Mouse (Mus musculus): ENCODE measurements around the gene Cdhr4.

- TF ChIP-seq POLR2A (IDR thresholded peaks at IDR 0.05; ENCODE audit: extremely low read depth, insufficient read depth, low read length) (no peak), CTCF (IDR thresholded peaks at IDR 0.05; ENCODE audit: extremely low read depth, insufficient read depth, low read length) (no peak)
Measured at GRCm38 (mm10) chr9:107967437-107967836, 24.9 kb upstream of the Cdhr4 start.
